Mouse (Mus musculus) left cerebral cortex, adult 6 months (tissue): Measurements from ENCODE around the gene Sp4. TPM values are rescaled to one million over a fixed set of nuclear protein-coding genes. Genes with fewer than 3 reads are reported as not detected.

ENCODE experiments used
- long read RNA-seq, 2 experiments: library from polyadenylated mRNA; unstranded; transcript quantifications; one replicate each; pipeline ENCODE4 v2.0.0; 2019 to 2020
- polyA plus RNA-seq: library from polyadenylated mRNA; unstranded; fragments of <200 nt; fragmentation: Nextera tagmentation; gene quantifications from 2 replicates; pipeline ENCODE4 v1.2.3, GENCODE M21; 2021

The Sp4 gene
- polyA plus RNA-seq, result 4.1 and 6.3 TPM in 2 replicates
- long read RNA-seq, experiment 1, transcript Sp4-203 (6 exons, 2,677 nt), result major isoform, 13 of 35 reads
- long read RNA-seq, experiment 1, partial matches to known transcripts, result 13 of 35 reads
- long read RNA-seq, experiment 1, other reads (novel, unspliced or antisense), result 9 of 35 reads
- long read RNA-seq, experiment 2, partial matches to known transcripts, result 4 of 11 reads
- long read RNA-seq, experiment 2, other reads (novel, unspliced or antisense), result 4 of 11 reads

GRCm38 (mm10) chr12:118301072-118301865 is at the start of gene Sp4:
Gene Sp4, minus strand, starts transcription at chr12:118301440.

GRCm38 (mm10) chr12:118198386-118199093 is 102.7 kb downstream of the Sp4 start, which contains the start of gene Dnah11:
Gene Dnah11, minus strand, starts transcription at chr12:118199043.

Other genes with a start within 250 kb of the Sp4 start
- 0.13 TPM in 1 of 2 replicates, not detected in the other for gene Dnah11, start 102.4 kb downstream of the Sp4 start, polyA plus RNA-seq